Mouse (Mus musculus) forebrain, embryonic 15.5 days (tissue): ENCODE measurements at regions not wholly inside any gene's neighbourhood (a gene's known extent, or its start where the extent isn't known, plus 50 kb on each side); places are given as distances from the start of the nearest gene placed in this dataset.

Experiments used
- ATAC-seq: fragments of 200-750 bp; cut with Nextera tagmentation; replicated peaks from 2 replicates; pipeline ENCODE4 v1.8.0; 2017; ENCODE audit warnings: mild to moderate bottlenecking, moderate TSS enrichment, moderate library complexity
- H3K27ac ChIP-seq: fragments of 300-500 bp; sonication (generic); replicated peaks from 2 replicates; pipeline ENCODE4 v1.5.1; 2015; ENCODE audit warnings: mild to moderate bottlenecking, inconsistent platforms
- H3K27me3 ChIP-seq: fragments of 300-500 bp; sonication (generic); 2 replicates; pipeline ENCODE4 v1.6.1; 2015; ENCODE audit warnings: inconsistent platforms
- H3K36me3 ChIP-seq: fragments of 300-500 bp; sonication (generic); 2 replicates; pipeline ENCODE4 v1.6.1; 2015; ENCODE audit warnings: mild to moderate bottlenecking, inconsistent platforms
- H3K4me1 ChIP-seq: fragments of 300-500 bp; sonication (generic); 2 replicates; pipeline ENCODE4 v1.6.1; 2015; ENCODE audit warnings: inconsistent platforms
- H3K4me2 ChIP-seq: fragments of 300-500 bp; sonication (generic); replicated peaks from 2 replicates; pipeline ENCODE4 v1.6.1; 2015; ENCODE audit warnings: mild to moderate bottlenecking, inconsistent platforms
- H3K4me3 ChIP-seq: fragments of 300-500 bp; sonication (generic); 2 replicates; pipeline ENCODE4 v1.5.1; 2015; ENCODE audit warnings: mild to moderate bottlenecking, inconsistent platforms
- H3K9ac ChIP-seq: fragments of 300-500 bp; sonication (generic); replicated peaks from 2 replicates; pipeline ENCODE4 v1.6.1; 2015; ENCODE audit warnings: mild to moderate bottlenecking, inconsistent platforms
- H3K9me3 ChIP-seq: fragments of 300-500 bp; sonication (generic); 2 replicates; pipeline ENCODE4 v1.6.1; 2016; ENCODE audit warnings: inconsistent platforms
- WGBS: fragments of 180-500 bp; shearing (Covaris S2); methylation state at CpG from one replicate; pipeline ENCODE4 v1.1.7; 2015; ENCODE audit warnings: mixed read lengths; 5-methylcytosine and 5-hydroxymethylcytosine counted together

GRCm38 (mm10) chr19:26164993-26165392, 439.9 kb upstream of the Smarca2 start:
- no peaks in the 10 kb centered on the region for H3K36me3 ChIP-seq
- peaks cover 4% of the 10 kb centered on the region; the same call in 1 of the 2 replicates for H3K4me1 ChIP-seq
- H3K27ac ChIP-seq: no peak overlapping the region
- no peak for ATAC-seq
- H3K9me3 ChIP-seq: no peaks in the 10 kb centered on the region
- no peak overlapping the region for H3K4me3 ChIP-seq
- 29% methylated on average over 13 of the region's 13 CpGs for WGBS
- H3K27me3 ChIP-seq: no peaks in the 10 kb centered on the region
- no peak overlapping the region for H3K9ac ChIP-seq
- no peak overlapping the region for H3K4me2 ChIP-seq

DNA sequence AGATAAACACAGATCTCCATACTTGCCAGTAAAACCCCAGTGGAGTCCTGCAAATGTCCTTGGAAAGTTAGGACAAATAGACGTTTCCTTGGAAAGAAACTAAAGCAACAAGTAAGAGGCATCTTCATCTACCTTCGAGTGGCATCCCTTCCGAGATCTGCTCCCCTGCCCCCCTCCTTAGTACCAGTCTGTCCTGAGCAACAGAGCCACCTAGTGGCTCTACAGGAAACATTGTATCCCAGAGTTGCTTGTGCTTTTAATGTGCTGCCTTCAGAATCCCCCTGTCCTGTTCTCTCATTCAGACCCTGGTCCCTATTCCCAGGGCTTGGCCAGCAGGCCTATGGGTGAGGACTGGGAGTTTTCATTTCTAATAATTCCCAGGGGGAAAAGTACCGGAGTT, 423.1 kb upstream of the Smarca2 start:
- H3K4me2 ChIP-seq: no peak overlapping the region
- H3K9me3 ChIP-seq: no peaks in the 10 kb centered on the region
- peaks cover 7% of the 10 kb centered on the region; the same call in 1 of the 2 replicates for H3K4me1 ChIP-seq
- 24% methylated on average over 4 of the region's 4 CpGs for WGBS
- no peak overlapping the region for H3K9ac ChIP-seq
- no peaks in the 10 kb centered on the region for H3K27me3 ChIP-seq
- H3K27ac ChIP-seq: no peak overlapping the region
- 0 out of 2 replicates have a peak, but pooled peaks have one; percentile 23 for ATAC-seq
- no peaks in the 10 kb centered on the region for H3K36me3 ChIP-seq
- H3K4me3 ChIP-seq: no peak overlapping the region

GRCm38 (mm10) chr19:26185012-26185411, 419.8 kb upstream of the Smarca2 start:
- no peaks in the 10 kb centered on the region for H3K36me3 ChIP-seq
- ATAC-seq: no peak
- 84% methylated on average over 7 of the region's 7 CpGs for WGBS

DNA sequence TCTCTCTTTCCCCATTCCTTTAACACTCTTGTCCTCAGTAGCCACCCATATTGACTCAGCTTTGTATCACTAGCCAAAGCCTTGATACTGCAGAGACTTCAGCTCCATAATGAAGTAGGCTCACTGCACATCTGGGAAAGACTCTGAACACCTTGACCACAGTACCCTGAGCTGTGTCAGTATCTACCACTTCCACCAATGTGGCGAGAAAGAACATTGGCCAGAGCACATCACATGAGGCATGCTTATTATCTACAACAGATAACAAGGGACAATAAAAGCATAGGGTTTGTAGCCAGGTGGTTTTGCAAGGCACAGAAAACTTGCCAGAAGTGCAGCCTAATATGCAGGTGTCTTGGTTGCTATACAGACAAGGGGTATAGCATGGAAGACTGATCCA, 414.0 kb upstream of the Smarca2 start:
- no peak for ATAC-seq
- H3K9me3 ChIP-seq: no peaks in the 10 kb centered on the region
- no peaks in the 10 kb centered on the region for H3K4me1 ChIP-seq
- no peaks in the 10 kb centered on the region for H3K36me3 ChIP-seq
- no peak overlapping the region for H3K9ac ChIP-seq
- H3K27me3 ChIP-seq: no peaks in the 10 kb centered on the region
- WGBS: 85% methylated on average over 1 of the region's 1 CpGs
- no peak overlapping the region for H3K4me2 ChIP-seq
- no peak overlapping the region for H3K4me3 ChIP-seq
- no peak overlapping the region for H3K27ac ChIP-seq

More at GRCm38 (mm10) chr19:26185012-26185411, 419.8 kb upstream of the Smarca2 start:
- Histone ChIP-seq H3K9ac (no peak overlapping the region), H3K9me3 (no peaks in the 10 kb centered on the region), H3K27me3 (no peaks in the 10 kb centered on the region), H3K4me2 (no peak overlapping the region), H3K4me3 (no peak overlapping the region), H3K4me1 (no peaks in the 10 kb centered on the region), H3K27ac (no peak overlapping the region)

DNA sequence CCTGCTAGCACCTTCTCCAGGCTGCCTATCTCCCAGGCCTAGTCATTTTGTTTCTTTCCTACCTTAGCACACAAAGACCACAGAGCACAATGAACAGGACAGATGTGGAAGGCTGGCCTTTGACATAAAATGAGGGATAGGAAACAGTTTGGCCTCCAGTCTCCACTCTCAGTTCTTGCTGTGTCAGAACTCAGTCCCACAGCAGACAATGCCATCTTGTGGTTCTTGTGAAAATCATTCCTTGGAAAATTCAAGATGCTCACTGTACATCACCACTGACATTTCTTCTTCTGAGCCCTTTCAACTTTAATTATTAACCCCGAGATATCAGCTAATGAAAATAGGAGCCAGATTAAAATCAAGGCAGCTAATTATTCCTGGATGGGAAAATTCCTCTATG, 411.2 kb upstream of the Smarca2 start:
- no peaks in the 10 kb centered on the region for H3K36me3 ChIP-seq
- H3K27ac ChIP-seq: no peak overlapping the region
- H3K4me2 ChIP-seq: no peak overlapping the region
- no peak for ATAC-seq
- WGBS: 79% methylated on average over 1 of the region's 1 CpGs
- H3K4me1 ChIP-seq: no peaks in the 10 kb centered on the region
- no peaks in the 10 kb centered on the region for H3K9me3 ChIP-seq
- H3K27me3 ChIP-seq: no peaks in the 10 kb centered on the region
- no peak overlapping the region for H3K9ac ChIP-seq
- H3K4me3 ChIP-seq: no peak overlapping the region

- 40% methylated on average over 1 of the region's 1 CpGs for WGBS
- Histone ChIP-seq H3K4me3 (no peak overlapping the region), H3K27me3 (no peaks in the 10 kb centered on the region), H3K4me2 (no peak overlapping the region), H3K4me1 (no peaks in the 10 kb centered on the region), H3K9ac (no peak overlapping the region), H3K36me3 (no peaks in the 10 kb centered on the region), H3K27ac (no peak overlapping the region), H3K9me3 (no peaks in the 10 kb centered on the region)
- ATAC-seq: no peak
These were observed 396.1 kb upstream of the Smarca2 start for GRCm38 (mm10) chr19:26208760-26209159.

DNA sequence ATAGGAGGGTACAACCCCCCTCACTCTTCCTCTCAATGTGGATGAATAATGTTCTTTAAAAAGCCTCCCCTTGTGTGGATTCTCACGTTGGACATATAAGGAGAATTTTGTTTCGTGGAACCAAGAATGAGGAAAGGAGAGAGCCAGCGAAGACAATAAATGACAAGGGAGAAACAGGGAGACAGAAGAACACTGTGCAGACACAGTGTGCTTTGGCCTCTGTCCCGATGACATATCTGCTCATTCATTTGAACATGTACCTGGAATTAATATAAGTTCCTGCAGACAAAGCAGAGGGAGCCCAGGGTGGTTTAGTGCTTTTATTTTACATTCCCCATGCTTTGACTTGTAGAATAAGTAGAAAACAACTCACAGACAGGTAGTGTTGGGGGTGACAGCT, 370.3 kb upstream of the Smarca2 start:
- H3K9me3 ChIP-seq: no peaks in the 10 kb centered on the region
- H3K4me2 ChIP-seq: no peak overlapping the region
- H3K36me3 ChIP-seq: no peaks in the 10 kb centered on the region
- H3K4me1 ChIP-seq: no peaks in the 10 kb centered on the region
- no peak overlapping the region for H3K4me3 ChIP-seq
- no peak for ATAC-seq
- H3K9ac ChIP-seq: no peak overlapping the region
- no peaks in the 10 kb centered on the region for H3K27me3 ChIP-seq
- 54% methylated on average over 4 of the region's 4 CpGs for WGBS
- no peak overlapping the region for H3K27ac ChIP-seq

- no peak overlapping the region for H3K4me3 ChIP-seq
- no peaks in the 10 kb centered on the region for H3K4me1 ChIP-seq
- H3K27ac ChIP-seq: no peak overlapping the region
- H3K9me3 ChIP-seq: no peaks in the 10 kb centered on the region
- no peak overlapping the region for H3K4me2 ChIP-seq
- 84% methylated on average over 6 of the region's 6 CpGs for WGBS
- H3K27me3 ChIP-seq: no peaks in the 10 kb centered on the region
- ATAC-seq: no peak
- no peaks in the 10 kb centered on the region for H3K36me3 ChIP-seq
- no peak overlapping the region for H3K9ac ChIP-seq
These were observed 360.8 kb upstream of the Smarca2 start for GRCm38 (mm10) chr19:26244067-26244466.

GRCm38 (mm10) chr19:26249751-26250150, 355.1 kb upstream of the Smarca2 start:
- Histone ChIP-seq H3K27me3 (no peaks in the 10 kb centered on the region), H3K4me3 (no peak overlapping the region), H3K27ac (no peak overlapping the region), H3K36me3 (no peaks in the 10 kb centered on the region), H3K4me1 (no peaks in the 10 kb centered on the region), H3K4me2 (no peak overlapping the region), H3K9ac (no peak overlapping the region), H3K9me3 (no peaks in the 10 kb centered on the region)
- no peak for ATAC-seq
- 77% methylated on average over 6 of the region's 6 CpGs for WGBS

- peaks cover 4% of the 10 kb centered on the region; the same call in 1 of the 2 replicates for H3K4me1 ChIP-seq
- ATAC-seq: peak; percentile 63
- H3K9me3 ChIP-seq: no peaks in the 10 kb centered on the region
- no peak overlapping the region for H3K9ac ChIP-seq
- H3K27ac ChIP-seq: no peak overlapping the region
- H3K36me3 ChIP-seq: no peaks in the 10 kb centered on the region
- 15% methylated on average over 4 of the region's 4 CpGs for WGBS
- no peak overlapping the region for H3K4me2 ChIP-seq
- no peaks in the 10 kb centered on the region for H3K27me3 ChIP-seq
- H3K4me3 ChIP-seq: no peak overlapping the region
These were observed 346.2 kb upstream of the Smarca2 start for GRCm38 (mm10) chr19:26258677-26259076.

- Histone ChIP-seq H3K4me3 (no peak overlapping the region), H3K9me3 (no peaks in the 10 kb centered on the region), H3K27me3 (no peaks in the 10 kb centered on the region), H3K4me1 (peaks cover 4% of the 10 kb centered on the region; the same call in 1 of the 2 replicates), H3K9ac (no peak overlapping the region), H3K4me2 (no peak overlapping the region), H3K36me3 (no peaks in the 10 kb centered on the region), H3K27ac (no peak overlapping the region)
- no peak for ATAC-seq
- 90% methylated on average over 2 of the region's 2 CpGs for WGBS
These were observed 343.3 kb upstream of the Smarca2 start for GRCm38 (mm10) chr19:26261530-26261929.

DNA sequence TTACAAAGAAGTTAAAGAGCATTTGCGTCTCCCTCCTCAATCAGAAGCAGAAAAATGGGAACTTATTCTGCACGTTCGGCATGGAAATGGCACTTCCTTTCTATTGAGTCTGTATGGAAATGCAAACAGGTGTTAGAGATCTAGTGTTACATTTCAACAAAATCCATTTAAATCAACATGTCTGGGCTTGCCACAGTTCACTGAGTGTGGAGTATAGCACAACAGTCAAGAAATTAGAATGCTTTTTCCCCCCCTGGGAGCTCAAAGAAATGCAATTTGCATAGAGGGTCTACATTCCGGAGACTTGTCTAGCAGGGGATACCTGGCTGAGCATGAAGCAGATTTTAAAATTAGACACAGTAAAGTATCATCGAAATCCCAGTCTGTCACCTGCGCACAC, 308.5 kb upstream of the Smarca2 start:
- H3K9me3 ChIP-seq: no peaks in the 10 kb centered on the region
- no peak for ATAC-seq
- H3K27me3 ChIP-seq: no peaks in the 10 kb centered on the region
- H3K9ac ChIP-seq: no peak overlapping the region
- WGBS: 84% methylated on average over 6 of the region's 6 CpGs
- H3K27ac ChIP-seq: no peak overlapping the region
- H3K36me3 ChIP-seq: no peaks in the 10 kb centered on the region
- H3K4me2 ChIP-seq: no peak overlapping the region
- no peaks in the 10 kb centered on the region for H3K4me1 ChIP-seq
- no peak overlapping the region for H3K4me3 ChIP-seq

DNA sequence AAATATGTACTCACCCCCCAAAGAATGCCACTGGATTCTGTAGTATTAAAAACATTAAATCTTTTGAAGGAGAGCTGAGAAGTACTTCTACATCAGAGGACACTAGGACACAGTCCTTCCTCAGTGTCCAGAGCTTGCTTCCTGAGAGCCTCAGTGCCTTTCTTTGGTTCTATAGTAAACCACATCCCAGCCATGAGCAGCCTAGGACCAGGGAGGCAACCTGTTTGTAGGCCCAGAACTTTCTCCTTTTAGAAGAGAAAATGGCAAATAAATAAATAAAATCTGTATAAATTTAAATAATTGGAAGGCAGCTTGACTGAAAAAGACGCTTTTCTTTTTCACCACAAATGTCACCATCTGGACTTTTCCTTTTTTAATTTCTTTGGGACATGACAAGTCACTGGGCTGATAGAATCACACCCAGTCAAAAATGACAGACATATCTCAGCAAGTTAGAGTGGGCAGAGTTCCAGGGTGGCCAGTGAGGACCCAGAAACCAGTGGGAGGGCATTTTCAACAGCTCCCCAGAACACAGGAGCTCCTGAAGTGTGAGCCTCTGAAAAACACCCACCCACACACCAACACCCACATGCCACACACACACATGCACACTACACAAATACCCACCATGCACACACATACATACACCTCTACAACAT, 296.2 kb upstream of the Smarca2 start:
- H3K9me3 ChIP-seq: no peaks in the 10 kb centered on the region
- 55% methylated on average over 1 of the region's 1 CpGs for WGBS
- peak; percentile 70 for ATAC-seq
- H3K36me3 ChIP-seq: no peaks in the 10 kb centered on the region
- H3K4me3 ChIP-seq: no peak overlapping the region
- no peaks in the 10 kb centered on the region for H3K27me3 ChIP-seq
- H3K27ac ChIP-seq: peak overlapping the region; percentile 6; the same call in 1 of the 2 replicates
- no peak overlapping the region for H3K4me2 ChIP-seq
- no peak overlapping the region for H3K9ac ChIP-seq
- peaks cover 3% of the 10 kb centered on the region; the same call in 1 of the 2 replicates for H3K4me1 ChIP-seq
